Mouse (Mus musculus): ENCODE measurements around the gene Tubgcp2. TPM values are rescaled to one million over a fixed set of nuclear protein-coding genes. Genes with fewer than 3 reads are reported as not detected.
A peak's percentile ranks its signal among the peaks of the same experiment; 100 is the strongest.

Tubgcp2 gene
- polyA plus RNA-seq, 1 experiment from 2014 or later, result 72.7 TPM

GRCm38 (mm10) chr7:139951991-139952633 lies 84.4 kb downstream of the Tubgcp2 start:
- peaks cover 75% of the 10 kb centered on the region for H3K27me3 ChIP-seq
- WGBS, result 37% methylated on average over 6 of the region's 6 CpGs
- H3K9ac ChIP-seq (replicated peaks), result no peak overlapping the region
- H3K36me3 ChIP-seq, result no peaks in the 10 kb centered on the region
- H3K27ac ChIP-seq (replicated peaks), result no peak overlapping the region
- no peak overlapping the region for H3K4me2 ChIP-seq (replicated peaks)
- H3K4me3 ChIP-seq, result no peak overlapping the region
- peaks cover 20% of the 10 kb centered on the region for H3K4me1 ChIP-seq
- ATAC-seq (ENCODE audit: low FRiP score, low read depth), result no peak
- no peaks in the 10 kb centered on the region for H3K9me3 ChIP-seq

DNA sequence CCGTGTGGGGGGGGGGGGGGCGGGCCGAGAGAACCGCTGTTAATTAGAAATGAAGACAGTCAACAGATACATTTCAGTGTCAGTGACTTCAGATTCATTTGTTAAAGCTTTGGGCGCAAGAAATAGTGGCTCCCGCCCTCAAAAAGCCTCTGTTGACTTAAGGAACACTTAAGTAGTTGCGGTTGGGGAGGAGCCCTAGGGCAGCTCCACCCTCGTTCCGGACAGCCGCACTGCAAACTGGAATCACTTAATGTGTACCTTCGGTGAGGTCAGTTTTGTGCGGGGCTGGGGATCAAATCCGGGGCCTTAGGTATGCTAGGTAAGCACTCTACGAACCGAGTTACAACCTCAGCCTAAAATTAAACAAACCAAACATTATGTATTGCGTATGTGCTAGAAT lies 85.4 kb downstream of the Tubgcp2 start:
- H3K4me2 ChIP-seq (replicated peaks), result peak overlapping the region; percentile 67
- peaks cover 76% of the 10 kb centered on the region for H3K27me3 ChIP-seq
- no peak for ATAC-seq (ENCODE audit: low FRiP score, low read depth)
- 6% methylated on average over 16 of the region's 16 CpGs for WGBS
- no peak overlapping the region for H3K9ac ChIP-seq (replicated peaks)
- peaks cover 20% of the 10 kb centered on the region for H3K4me1 ChIP-seq
- no peaks in the 10 kb centered on the region for H3K36me3 ChIP-seq
- no peak overlapping the region for H3K27ac ChIP-seq (replicated peaks)
- H3K9me3 ChIP-seq, result no peaks in the 10 kb centered on the region
- peak overlapping the region; percentile 38 for H3K4me3 ChIP-seq

- peak; percentile 67 for ATAC-seq (ENCODE audit: low FRiP score, low read depth)
- Histone ChIP-seq H3K27ac (replicated peaks) (no peak overlapping the region), H3K9ac (replicated peaks) (no peak overlapping the region; the same call in 1 of the 2 replicates), H3K9me3 (no peaks in the 10 kb centered on the region), H3K27me3 (peaks cover 77% of the 10 kb centered on the region), H3K4me1 (peaks cover 20% of the 10 kb centered on the region), H3K4me3 (peak overlapping the region; percentile 38), H3K4me2 (replicated peaks) (peak overlapping the region; percentile 67), H3K36me3 (no peaks in the 10 kb centered on the region)
- under 1% methylated on average over 33 of the region's 33 CpGs for WGBS
Measured at GRCm38 (mm10) chr7:139950283-139950971, 86.0 kb downstream of the Tubgcp2 start.

- no peaks in the 10 kb centered on the region for H3K9me3 ChIP-seq
- ATAC-seq (ENCODE audit: low FRiP score, low read depth), result peak; percentile 69
- H3K27ac ChIP-seq (replicated peaks), result no peak overlapping the region
- no peaks in the 10 kb centered on the region for H3K36me3 ChIP-seq
- H3K4me1 ChIP-seq, result peaks cover 20% of the 10 kb centered on the region
- H3K27me3 ChIP-seq, result peaks cover 83% of the 10 kb centered on the region
- peak overlapping the region; percentile 67 for H3K4me2 ChIP-seq (replicated peaks)
- H3K4me3 ChIP-seq, result peak overlapping the region; percentile 38
- WGBS, result under 1% methylated on average over 15 of the region's 15 CpGs
- no peak overlapping the region; the same call in 1 of the 2 replicates for H3K9ac ChIP-seq (replicated peaks)
Measured at GRCm38 (mm10) chr7:139949893-139950282, 86.6 kb downstream of the Tubgcp2 start.

GRCm38 (mm10) chr7:139946032-139946431 lies 90.4 kb downstream of the Tubgcp2 start:
- H3K27me3 ChIP-seq, result peaks cover 99% of the 10 kb centered on the region
- H3K4me2 ChIP-seq (replicated peaks), result no peak overlapping the region
- H3K4me3 ChIP-seq, result no peak overlapping the region
- no peaks in the 10 kb centered on the region for H3K9me3 ChIP-seq
- no peak overlapping the region for H3K9ac ChIP-seq (replicated peaks)
- no peaks in the 10 kb centered on the region for H3K36me3 ChIP-seq
- peaks cover 29% of the 10 kb centered on the region for H3K4me1 ChIP-seq
- WGBS, result 21% methylated on average over 5 of the region's 5 CpGs
- H3K27ac ChIP-seq (replicated peaks), result no peak overlapping the region
- no peak for ATAC-seq (ENCODE audit: low FRiP score, low read depth)

MicroRNA genes within 50 kb of the gene (microRNA counts, 519-probe panel; counts per million panel counts)
- not detected for microRNA mmu-miR-202-3p
- microRNA mmu-miR-202-5p, result not detected

Small RNA genes within 50 kb of the gene (microRNA-seq; reads per million reads assigned to microRNA genes)
- gene Mir202 (not detected), gene Mir7062 (1.4 reads per million), gene mmu-mir-7686 (not detected)

Other genes with a start within 250 kb of the Tubgcp2 start
- 27.0 and 30.3 TPM in 2 replicates for gene Adgra1, start 202.5 kb downstream of the Tubgcp2 start, polyA plus RNA-seq (2016; fragmentation: Nextera tagmentation; extraction: Ambion mirVana)
- 1.2 and 1.5 TPM in 2 replicates for gene Kndc1, start 142.0 kb downstream of the Tubgcp2 start, polyA plus RNA-seq (2016; fragmentation: Nextera tagmentation; extraction: Ambion mirVana)
- not detected in 2 replicates for gene Utf1, start 92.9 kb downstream of the Tubgcp2 start, polyA plus RNA-seq (2016; fragmentation: Nextera tagmentation; extraction: Ambion mirVana)
- gene 6430531B16Rik, start 57.9 kb downstream of the Tubgcp2 start, polyA plus RNA-seq (2016; fragmentation: Nextera tagmentation; extraction: Ambion mirVana), result 0.45 and 0.52 TPM in 2 replicates
- 3.6 and 3.9 TPM in 2 replicates for gene Adam8, start 44.1 kb downstream of the Tubgcp2 start, polyA plus RNA-seq (2016; fragmentation: Nextera tagmentation; extraction: Ambion mirVana)
- 41.9 and 45.2 TPM in 2 replicates for gene Zfp511, start 278 bp downstream of the Tubgcp2 start, polyA plus RNA-seq (2016; fragmentation: Nextera tagmentation; extraction: Ambion mirVana)
- gene Msx3, start 12.4 kb upstream of the Tubgcp2 start, polyA plus RNA-seq (2016; fragmentation: Nextera tagmentation; extraction: Ambion mirVana), result 2.5 and 6.9 TPM in 2 replicates
- 21.4 and 22.3 TPM in 2 replicates for gene Caly, start 45.9 kb upstream of the Tubgcp2 start, polyA plus RNA-seq (2016; fragmentation: Nextera tagmentation; extraction: Ambion mirVana)
- not detected in 2 replicates for gene Prap1, start 56.7 kb upstream of the Tubgcp2 start, polyA plus RNA-seq (2016; fragmentation: Nextera tagmentation; extraction: Ambion mirVana)
- 14.6 and 16.1 TPM in 2 replicates for gene Fuom, start 65.8 kb upstream of the Tubgcp2 start, polyA plus RNA-seq (2016; fragmentation: Nextera tagmentation; extraction: Ambion mirVana)
- 9.8 and 11.3 TPM in 2 replicates for gene Paox, start 79.1 kb upstream of the Tubgcp2 start, polyA plus RNA-seq (2016; fragmentation: Nextera tagmentation; extraction: Ambion mirVana)
- 136 and 142 TPM in 2 replicates for gene Echs1, start 79.8 kb upstream of the Tubgcp2 start, polyA plus RNA-seq (2016; fragmentation: Nextera tagmentation; extraction: Ambion mirVana)
- gene Mtg1, start 100.9 kb upstream of the Tubgcp2 start, polyA plus RNA-seq (2016; fragmentation: Nextera tagmentation; extraction: Ambion mirVana), result 26.1 and 28.8 TPM in 2 replicates
- 2.8 and 3.1 TPM in 2 replicates for gene Sprn, start 118.2 kb upstream of the Tubgcp2 start, polyA plus RNA-seq (2016; fragmentation: Nextera tagmentation; extraction: Ambion mirVana)
- gene Olfr522, start 128.1 kb upstream of the Tubgcp2 start, polyA plus RNA-seq (2016; fragmentation: Nextera tagmentation; extraction: Ambion mirVana), result not detected in 2 replicates
- gene Olfr523, start 136.5 kb upstream of the Tubgcp2 start, polyA plus RNA-seq (2016; fragmentation: Nextera tagmentation; extraction: Ambion mirVana), result not detected in 2 replicates
- gene Olfr524, start 169.3 kb upstream of the Tubgcp2 start, polyA plus RNA-seq (2016; fragmentation: Nextera tagmentation; extraction: Ambion mirVana), result not detected in 2 replicates
- gene Cd163l1, start 181.6 kb upstream of the Tubgcp2 start, polyA plus RNA-seq (2016; fragmentation: Nextera tagmentation; extraction: Ambion mirVana), result not detected in 2 replicates
- gene 5830411N06Rik, start 210.6 kb upstream of the Tubgcp2 start, polyA plus RNA-seq (2016; fragmentation: Nextera tagmentation; extraction: Ambion mirVana), result not detected in 2 replicates

All from midbrain, embryonic 12.5 days (tissue).